Mouse (Mus musculus): Measurements from ENCODE around the gene Zfp935.
"Not testable (repeated sequence)": the region's sequence is repeated elsewhere in the genome, so short reads cannot be mapped to it uniquely, and the experiment has no call there.

GRCm38 (mm10) chr13:62530129-62530528 is 28.2 kb downstream of the Zfp935 start:
- not testable (repeated sequence) for TF ChIP-seq POLR2A (IDR thresholded peaks at IDR 0.05; ENCODE audit: low read depth, low read length); CTCF (IDR thresholded peaks at IDR 0.05; ENCODE audit: extremely low read depth, insufficient read length, insufficient replicate concordance, low read depth, low read length)
